Mouse (Mus musculus): ENCODE measurements around the gene Crb1.

GRCm38 (mm10) chr1:139215311-139215710, 161.6 kb downstream of the Crb1 start:
- TF ChIP-seq GATA1 (IDR thresholded peaks at IDR 0.05; ENCODE audit: borderline replicate concordance, low read length) (no peak), FLI1 (IDR thresholded peaks at IDR 0.05; ENCODE audit: low read length) (no peak)
